28 mouse cellular contexts compared by ENCODE assay signal in genomic region chr17:80220131-80220530, GRCm38 (mm10). TPM values are rescaled to one million over a fixed set of nuclear protein-coding genes. Genes with fewer than 3 reads are reported as not detected.
"Had no signal": no experiment of that assay in that cellular context is flagged by ENCODE, and none has a peak within 500 bp of the region (broad histone marks: within the 10 kb centered on the region; RNA-seq: fewer than 3 reads in every experiment).

No protein-coding gene starts in this region.

- ATAC-seq: liver, postnatal 0 days; lung, postnatal 0 days; midbrain, embryonic 16.5 days had no signal

- H3K4me3 ChIP-seq: liver, embryonic 15.5 days; lung, embryonic 15.5 days; megakaryocyte, embryonic 14.5 days; myocyte; neural tube, embryonic 13.5 days; neural tube, embryonic 15.5 days had no signal

- H3K9me3 ChIP-seq: liver, embryonic 15.5 days; lung, embryonic 15.5 days; megakaryocyte, embryonic 14.5 days; neural tube, embryonic 13.5 days; neural tube, embryonic 15.5 days had no signal

- DNase-seq: liver, postnatal 0 days; lung, adult 2 months; lung, postnatal 14 days; lung, postnatal 36 days; midbrain, embryonic 14.5 days; retina, postnatal 1 day; right cerebral cortex, adult 18-20 months; right cerebral cortex, postnatal 25 days; right cerebral cortex, postnatal 4 days; spleen, adult 18-20 months; thymus, adult 18-20 months; thymus, postnatal 25 days; thymus, postnatal 4 days had no signal

- H3K27me3 ChIP-seq: lung, embryonic 15.5 days; neural tube, embryonic 13.5 days; neural tube, embryonic 15.5 days had no signal

- H3K9ac ChIP-seq: liver, embryonic 15.5 days; liver, postnatal 0 days; lung, embryonic 15.5 days; neural tube, embryonic 13.5 days; neural tube, embryonic 15.5 days had no signal

- H3K27ac ChIP-seq: liver, embryonic 15.5 days; lung, embryonic 15.5 days; macrophage; neural tube, embryonic 13.5 days; neural tube, embryonic 15.5 days had no signal

- H3K4me2 ChIP-seq: liver, embryonic 15.5 days; lung, embryonic 15.5 days; midbrain, embryonic 11.5 days; neural tube, embryonic 13.5 days; neural tube, embryonic 15.5 days had no signal

- H3K36me3 ChIP-seq: liver, embryonic 15.5 days; lung, embryonic 15.5 days; neural tube, embryonic 13.5 days; neural tube, embryonic 15.5 days had no signal

RNA-seq across cellular contexts. Expression of gene Ttc39d, which starts 12.9 kb away (rescaled TPM):
- total RNA-seq: megakaryocyte progenitor cell, adult 5-6 weeks had no signal
- polyA plus RNA-seq: liver, embryonic 15.5 days; liver, postnatal 0 days; macrophage; midbrain, embryonic 11.5 days; neural tube, embryonic 11.5 days; neural tube, embryonic 13.5 days; small intestine, adult 2 months; stomach, embryonic 14.5 days; urinary bladder, adult 2 months had no signal
